Mouse (Mus musculus) embryonic facial prominence, embryonic 11.5 days (tissue): ENCODE results near the gene Grin2a. TPM values are rescaled to one million over a fixed set of nuclear protein-coding genes. Genes with fewer than 3 reads are reported as not detected.

ENCODE experiments used
- ATAC-seq: fragments of 200-750 bp; cut with Nextera tagmentation; replicated peaks from 2 replicates; pipeline ENCODE4 v1.8.0; 2017; ENCODE audit warnings: low read depth; ENCODE audit not compliant: insufficient number of reproducible peaks, low FRiP score, low TSS enrichment
- DNase-seq: peaks from one replicate; pipeline ENCODE4 v3.0.0-alpha.2; 2015; ENCODE audit warnings: low spot score
- H3K27ac ChIP-seq: fragments of 300-500 bp; sonication (generic); replicated peaks from 2 replicates; pipeline ENCODE4 v1.5.1; 2014; ENCODE audit warnings: mild to moderate bottlenecking, low read depth, low read length, control low read depth
- H3K27me3 ChIP-seq: fragments of 300-500 bp; sonication (generic); 2 replicates; pipeline ENCODE4 v1.6.1; 2014; ENCODE audit warnings: mild to moderate bottlenecking, low read length, moderate library complexity, mixed read lengths; ENCODE audit not compliant: control insufficient read depth, insufficient read depth
- H3K36me3 ChIP-seq: fragments of 300-500 bp; sonication (generic); replicated peaks from 2 replicates; pipeline ENCODE4 v1.6.1; 2014; ENCODE audit warnings: low read depth, mild to moderate bottlenecking, low read length, moderate library complexity, mixed read lengths; ENCODE audit not compliant: control insufficient read depth, insufficient read depth
- H3K4me1 ChIP-seq: fragments of 300-500 bp; sonication (generic); 2 replicates; pipeline ENCODE4 v1.6.1; 2014; ENCODE audit warnings: low read length, mixed read lengths; ENCODE audit not compliant: control insufficient read depth, insufficient read depth
- H3K4me2 ChIP-seq: fragments of 300-500 bp; sonication (generic); 2 replicates; pipeline ENCODE4 v1.6.1; 2014; ENCODE audit warnings: low read depth, mild to moderate bottlenecking, control low read depth, low read length, moderate library complexity
- H3K4me3 ChIP-seq: fragments of 300-500 bp; sonication (generic); 2 replicates; pipeline ENCODE4 v1.5.1; 2014; ENCODE audit warnings: low read depth, low read length, control low read depth
- H3K9ac ChIP-seq: fragments of 300-500 bp; sonication (generic); replicated peaks from 2 replicates; pipeline ENCODE4 v1.6.1; 2014; ENCODE audit warnings: mild to moderate bottlenecking, control low read depth, low read length
- H3K9me3 ChIP-seq: fragments of 300-500 bp; sonication (generic); replicated peaks from 2 replicates; pipeline ENCODE4 v1.6.1; 2016; ENCODE audit warnings: mild to moderate bottlenecking, low read length, inconsistent platforms, mixed read lengths; ENCODE audit not compliant: control insufficient read depth
- WGBS: fragments of 180-500 bp; shearing (Covaris S2); extraction: QIAGEN DNeasy Blood & Tissue Kit; methylation state at CpG from one replicate; pipeline ENCODE4 v1.1.7; 2014; 5-methylcytosine and 5-hydroxymethylcytosine counted together
- polyA plus RNA-seq: library from polyadenylated mRNA; unstranded; fragments of >200 nt; fragmentation: Nextera tagmentation; extraction: Ambion mirVana; gene quantifications from 2 replicates; pipeline ENCODE4 v1.2.1, GENCODE M21; 2014

The Grin2a gene
- polyA plus RNA-seq, 1 experiment from 2014 or later, result 0.22 TPM

- DNase-seq (no peak), ATAC-seq (no peak)
- Histone ChIP-seq H3K9me3 (no peaks in the 10 kb centered on the region), H3K27ac (no peak overlapping the region), H3K4me2 (no peak overlapping the region), H3K27me3 (no peaks in the 10 kb centered on the region), H3K4me3 (no peak overlapping the region), H3K36me3 (no peaks in the 10 kb centered on the region), H3K9ac (no peak overlapping the region), H3K4me1 (no peaks in the 10 kb centered on the region)
- 82% methylated on average over 8 of the region's 8 CpGs for WGBS
Measured at GRCm38 (mm10) chr16:9801338-9801737, 194.0 kb downstream of the Grin2a start.

- H3K4me1 ChIP-seq, result no peaks in the 10 kb centered on the region
- no peaks in the 10 kb centered on the region for H3K9me3 ChIP-seq
- no peaks in the 10 kb centered on the region for H3K36me3 ChIP-seq
- 72% methylated on average over 1 of the region's 1 CpGs for WGBS
- H3K27me3 ChIP-seq, result no peaks in the 10 kb centered on the region
- ATAC-seq, result no peak
- no peak overlapping the region for H3K4me3 ChIP-seq
- no peak overlapping the region for H3K27ac ChIP-seq
- DNase-seq, result no peak
- no peak overlapping the region for H3K4me2 ChIP-seq
- no peak overlapping the region for H3K9ac ChIP-seq
Measured at GRCm38 (mm10) chr16:9800221-9800620, 195.1 kb downstream of the Grin2a start.

GRCm38 (mm10) chr16:9792976-9793375 lies 202.4 kb downstream of the Grin2a start:
- ATAC-seq, result no peak
- no peak for DNase-seq
- no peaks in the 10 kb centered on the region for H3K4me1 ChIP-seq
- WGBS, result 90% methylated on average over 2 of the region's 2 CpGs
- H3K27ac ChIP-seq, result no peak overlapping the region
- no peak overlapping the region for H3K4me3 ChIP-seq
- no peak overlapping the region for H3K9ac ChIP-seq
- no peaks in the 10 kb centered on the region for H3K27me3 ChIP-seq
- no peaks in the 10 kb centered on the region for H3K36me3 ChIP-seq
- H3K9me3 ChIP-seq, result no peaks in the 10 kb centered on the region
- no peak overlapping the region for H3K4me2 ChIP-seq

- Histone ChIP-seq H3K4me2 (no peak overlapping the region), H3K36me3 (no peaks in the 10 kb centered on the region), H3K27ac (no peak overlapping the region), H3K4me1 (no peaks in the 10 kb centered on the region), H3K4me3 (no peak overlapping the region), H3K9me3 (no peaks in the 10 kb centered on the region), H3K27me3 (no peaks in the 10 kb centered on the region), H3K9ac (no peak overlapping the region)
- 61% methylated on average over 1 of the region's 1 CpGs for WGBS
- no peak for ATAC-seq
- no peak for DNase-seq
Measured at GRCm38 (mm10) chr16:9786261-9786660, 209.1 kb downstream of the Grin2a start.

- ATAC-seq, result no peak
Measured at GRCm38 (mm10) chr16:9785821-9786220, 209.5 kb downstream of the Grin2a start.

GRCm38 (mm10) chr16:9768981-9769380 lies 226.4 kb downstream of the Grin2a start:
- WGBS, result 68% methylated on average over 1 of the region's 1 CpGs
- DNase-seq, result no peak
- no peak for ATAC-seq
- Histone ChIP-seq H3K4me3 (no peak overlapping the region), H3K9me3 (no peaks in the 10 kb centered on the region), H3K9ac (no peak overlapping the region), H3K27me3 (no peaks in the 10 kb centered on the region), H3K27ac (no peak overlapping the region), H3K4me2 (no peak overlapping the region), H3K4me1 (no peaks in the 10 kb centered on the region), H3K36me3 (no peaks in the 10 kb centered on the region)

More at GRCm38 (mm10) chr16:9785821-9786220, 209.5 kb downstream of the Grin2a start:
- no peaks in the 10 kb centered on the region for H3K36me3 ChIP-seq
- H3K4me2 ChIP-seq, result no peak overlapping the region
- H3K27me3 ChIP-seq, result no peaks in the 10 kb centered on the region
- H3K4me3 ChIP-seq, result no peak overlapping the region
- H3K4me1 ChIP-seq, result no peaks in the 10 kb centered on the region
- no peak overlapping the region for H3K9ac ChIP-seq
- WGBS, result 88% methylated on average over 4 of the region's 4 CpGs
- no peaks in the 10 kb centered on the region for H3K9me3 ChIP-seq
- no peak overlapping the region for H3K27ac ChIP-seq
- DNase-seq, result no peak

- Histone ChIP-seq H3K4me2 (no peak overlapping the region), H3K4me3 (no peak overlapping the region), H3K9me3 (no peaks in the 10 kb centered on the region), H3K9ac (no peak overlapping the region), H3K4me1 (no peaks in the 10 kb centered on the region), H3K27me3 (no peaks in the 10 kb centered on the region), H3K36me3 (no peaks in the 10 kb centered on the region), H3K27ac (no peak overlapping the region)
- WGBS, result 73% methylated on average over 5 of the region's 5 CpGs
- DNase-seq (no peak), ATAC-seq (no peak)
Measured at GRCm38 (mm10) chr16:9768356-9768755, 227.0 kb downstream of the Grin2a start.

GRCm38 (mm10) chr16:9767946-9768345 lies 227.4 kb downstream of the Grin2a start:
- H3K4me1 ChIP-seq, result no peaks in the 10 kb centered on the region
- H3K27ac ChIP-seq, result no peak overlapping the region
- no peaks in the 10 kb centered on the region for H3K9me3 ChIP-seq
- H3K9ac ChIP-seq, result no peak overlapping the region
- 90% methylated on average over 3 of the region's 3 CpGs for WGBS
- H3K4me3 ChIP-seq, result no peak overlapping the region
- H3K36me3 ChIP-seq, result no peaks in the 10 kb centered on the region
- ATAC-seq (no peak), DNase-seq (no peak)
- H3K4me2 ChIP-seq, result no peak overlapping the region
- no peaks in the 10 kb centered on the region for H3K27me3 ChIP-seq
